Mouse (Mus musculus): ENCODE data around the gene Cd300lg.

Gene Cd300lg

DNA sequence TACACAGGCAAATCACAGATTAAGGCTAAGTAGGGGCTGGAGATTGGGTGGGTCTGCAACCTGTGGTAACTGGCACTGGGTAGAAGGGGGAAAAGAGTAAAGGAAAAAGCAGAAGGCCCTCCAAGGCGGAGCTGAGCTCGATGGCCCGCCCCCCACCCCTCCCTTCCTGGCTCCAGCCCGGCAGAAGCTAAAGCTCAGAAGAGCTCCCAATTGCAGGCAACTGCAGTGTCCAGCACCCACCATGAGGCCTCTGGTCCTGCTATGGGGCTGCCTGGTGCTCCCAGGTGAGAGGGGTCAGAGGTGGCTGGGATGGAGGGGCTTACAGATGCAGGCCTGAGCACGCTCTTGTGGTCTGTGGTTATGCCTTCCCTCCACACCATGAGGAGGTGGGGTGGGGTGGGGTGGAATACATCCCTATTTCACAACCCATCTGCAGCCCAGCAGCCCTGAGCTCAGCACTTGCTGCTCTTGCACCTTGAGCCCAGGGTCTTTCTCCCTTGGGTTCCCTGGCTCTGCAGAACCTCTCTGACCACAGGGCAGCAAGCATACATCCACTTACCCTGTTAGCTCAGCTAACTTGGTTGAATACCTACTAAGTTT, at the start of gene Cd300lg:
Gene Cd300lg, plus strand, starts transcription at position 160 of the 600 bp plus-strand sequence.
- no peak for DNase-seq

DNA sequence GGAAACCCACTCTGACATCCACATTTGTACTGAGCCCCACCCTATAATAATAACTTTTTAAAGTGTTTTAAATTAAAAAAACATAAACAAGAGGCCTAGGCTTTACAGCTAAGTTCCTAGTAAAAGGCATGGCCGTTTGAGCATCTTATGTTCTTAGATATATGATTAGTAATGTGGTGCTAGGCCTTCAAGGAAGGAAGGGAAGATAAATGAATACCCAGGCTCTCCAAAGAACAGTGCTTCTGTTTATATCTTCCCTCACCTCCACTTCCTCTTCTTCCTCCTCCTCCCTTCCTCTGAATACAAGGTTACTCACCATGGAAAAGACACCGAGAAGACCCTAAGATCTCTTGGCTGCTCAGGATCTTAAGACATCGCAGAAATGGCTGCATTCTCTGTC, 49.5 kb upstream of the Cd300lg start:
- DNase-seq: no peak

GRCm38 (mm10) chr11:101992411-101992810, 48.9 kb upstream of the Cd300lg start:
- DNase-seq: no peak

DNA sequence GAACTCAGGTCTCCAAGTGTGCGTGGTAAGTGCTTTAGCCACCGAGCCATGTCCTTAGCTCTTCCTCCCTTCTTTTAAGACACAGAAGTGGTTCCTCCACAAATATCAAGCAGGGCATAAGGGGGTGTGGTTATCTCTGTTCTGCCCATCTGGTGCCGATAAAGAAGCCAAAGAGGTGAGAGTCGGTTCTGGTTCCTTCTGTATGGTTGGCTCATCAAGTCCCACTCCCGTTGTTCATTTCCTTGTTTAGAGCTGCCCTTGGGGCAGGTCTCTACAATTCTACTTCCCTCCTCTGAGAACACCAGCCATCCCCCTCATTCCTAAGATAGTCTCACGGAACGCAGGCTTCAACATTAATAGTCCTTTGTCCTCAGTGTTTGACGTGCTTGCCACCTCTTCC, 47.2 kb upstream of the Cd300lg start:
- DNase-seq: no peak

- DNase-seq: no peak
Observed at GRCm38 (mm10) chr11:101995938-101996337, 45.4 kb upstream of the Cd300lg start.

GRCm38 (mm10) chr11:101998258-101998657, 43.1 kb upstream of the Cd300lg start:
- DNase-seq: no peak

- DNase-seq: no peak
Observed at GRCm38 (mm10) chr11:101999466-101999865, 41.8 kb upstream of the Cd300lg start.

GRCm38 (mm10) chr11:102004251-102004650, 37.1 kb upstream of the Cd300lg start:
- no peak for DNase-seq

DNA sequence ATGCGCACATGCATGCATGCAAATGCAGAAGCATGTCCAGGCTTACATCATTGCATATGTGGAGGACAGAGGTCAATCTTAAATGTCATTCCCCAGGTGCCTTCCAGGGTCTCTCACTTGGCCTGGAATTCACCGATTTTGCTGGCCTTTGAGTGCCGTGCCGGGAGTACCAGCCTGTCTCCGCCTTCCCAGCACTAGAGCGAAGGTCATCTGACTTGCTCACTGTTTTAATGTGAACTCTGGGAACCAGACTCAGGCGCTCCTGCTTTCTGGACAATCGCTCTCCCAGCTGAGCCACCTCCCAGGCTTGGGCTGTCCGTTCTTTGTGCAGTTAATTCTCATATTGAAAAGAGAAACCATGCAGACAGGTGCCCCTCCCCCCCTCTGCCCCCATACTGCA, 35.0 kb upstream of the Cd300lg start:
- DNase-seq: no peak

DNA sequence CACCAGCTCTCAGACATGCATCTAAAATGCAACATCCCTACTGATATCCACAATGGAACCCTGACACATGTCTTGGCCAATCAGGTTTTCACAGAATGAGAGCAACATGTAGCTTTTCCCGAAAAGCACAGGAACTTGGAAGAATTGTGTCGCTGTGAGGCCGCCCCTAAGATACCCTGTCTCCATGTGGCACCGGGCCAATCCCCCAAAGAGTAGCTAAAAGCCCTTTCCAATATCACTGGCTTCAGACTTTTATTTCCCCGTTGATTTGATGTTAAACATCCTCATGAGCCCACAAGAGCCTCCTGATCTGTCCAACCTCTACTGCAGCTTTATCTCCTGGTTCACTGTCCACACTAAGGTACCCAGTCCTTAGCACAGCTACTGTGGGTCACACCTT, 34.6 kb upstream of the Cd300lg start:
- DNase-seq: no peak

GRCm38 (mm10) chr11:102008372-102008771, 32.9 kb upstream of the Cd300lg start:
- peak; percentile 39 for DNase-seq

DNA sequence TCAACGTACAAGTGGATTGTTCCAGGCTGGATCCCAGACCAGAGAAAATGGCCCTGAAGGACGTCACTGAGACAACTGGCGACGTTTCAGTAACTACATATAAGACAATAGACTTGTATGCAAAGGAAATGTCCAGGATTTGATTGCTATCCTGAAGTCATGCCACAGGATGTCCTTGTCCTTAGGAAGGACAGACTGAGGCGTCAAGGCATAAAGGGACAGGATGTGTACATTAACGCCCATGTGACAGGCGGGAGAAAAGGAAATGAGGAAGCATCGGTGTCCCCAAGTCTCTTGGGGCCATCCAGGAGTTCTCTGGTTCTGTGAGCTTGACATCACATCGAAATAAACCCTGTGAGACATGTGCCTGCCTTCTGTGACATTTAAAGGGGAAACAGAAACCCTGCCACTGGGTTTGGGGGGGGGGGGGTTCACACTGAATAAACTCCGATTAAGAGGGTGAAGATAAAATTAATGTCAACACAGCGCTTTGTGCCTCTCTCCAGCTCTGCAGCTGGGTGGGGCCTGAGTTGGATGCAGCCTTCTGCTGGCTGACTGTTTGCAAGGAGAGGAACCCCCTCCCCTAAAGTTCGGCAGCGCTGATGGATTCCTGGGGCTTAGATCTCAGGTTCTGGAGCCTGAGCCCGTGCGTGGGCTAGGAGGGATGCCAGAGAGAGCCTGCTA, 32.2 kb upstream of the Cd300lg start:
- DNase-seq: no peak

- DNase-seq: peak; percentile 89
Observed at GRCm38 (mm10) chr11:102010140-102010539, 31.2 kb upstream of the Cd300lg start.

DNA sequence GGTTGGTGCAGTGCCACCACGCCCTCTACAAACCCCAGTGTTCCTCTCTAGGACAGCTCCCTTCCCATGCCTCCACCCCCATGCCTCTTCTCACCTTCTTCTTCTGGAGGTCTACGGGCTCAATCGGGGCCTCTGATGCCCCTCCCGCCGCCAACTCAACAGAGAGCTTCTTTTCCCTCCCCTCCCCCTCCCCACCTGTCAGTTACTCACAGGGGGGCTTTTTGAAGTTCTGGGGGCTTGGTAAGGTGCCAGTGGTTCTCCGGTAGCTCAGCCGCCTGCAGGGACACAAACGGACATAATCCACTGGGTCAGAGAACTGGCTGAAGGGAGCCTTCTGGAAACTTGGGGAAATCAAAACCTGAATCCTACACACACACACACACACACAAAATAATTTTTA, 29.8 kb upstream of the Cd300lg start:
- DNase-seq: no peak

DNA sequence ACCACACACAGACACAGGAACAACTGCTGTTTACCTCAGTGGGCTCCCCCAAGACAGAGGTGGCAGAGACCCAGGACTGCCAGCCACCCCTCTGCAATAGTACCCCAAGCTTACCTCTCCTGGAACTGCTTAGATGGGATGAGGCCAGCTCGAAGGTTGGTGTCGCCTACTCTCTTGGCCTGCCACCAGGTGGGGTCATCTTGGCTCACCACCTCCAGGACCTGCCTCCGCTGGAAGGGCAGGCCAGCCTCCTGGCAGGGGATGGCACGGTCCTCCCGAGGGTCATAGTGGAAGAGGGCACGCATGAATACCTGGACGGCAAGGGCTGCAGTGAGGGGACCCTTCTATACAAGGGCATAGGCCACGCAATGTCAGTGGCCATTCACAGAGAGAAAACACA, 28.1 kb upstream of the Cd300lg start:
- no peak for DNase-seq

DNA sequence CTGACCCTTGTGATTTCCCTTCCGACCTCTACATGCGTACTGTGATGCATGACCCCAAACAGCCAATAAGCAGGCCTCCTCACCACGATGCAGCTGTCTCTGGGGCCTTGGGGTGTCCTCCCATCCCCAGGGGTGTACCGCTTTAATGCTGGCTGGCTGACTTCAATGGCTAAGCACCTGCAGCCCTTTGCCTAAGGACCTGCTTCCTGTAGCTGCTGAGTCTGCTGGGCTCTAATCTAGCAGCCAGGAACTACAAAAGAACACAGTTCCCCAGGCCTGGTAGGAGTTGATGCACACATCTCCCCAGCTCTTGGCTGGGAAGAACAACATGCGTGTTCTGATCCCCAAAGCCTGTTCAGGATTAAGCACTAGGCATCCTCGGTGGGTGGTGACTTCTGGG, 25.8 kb upstream of the Cd300lg start:
- no peak for DNase-seq

DNA sequence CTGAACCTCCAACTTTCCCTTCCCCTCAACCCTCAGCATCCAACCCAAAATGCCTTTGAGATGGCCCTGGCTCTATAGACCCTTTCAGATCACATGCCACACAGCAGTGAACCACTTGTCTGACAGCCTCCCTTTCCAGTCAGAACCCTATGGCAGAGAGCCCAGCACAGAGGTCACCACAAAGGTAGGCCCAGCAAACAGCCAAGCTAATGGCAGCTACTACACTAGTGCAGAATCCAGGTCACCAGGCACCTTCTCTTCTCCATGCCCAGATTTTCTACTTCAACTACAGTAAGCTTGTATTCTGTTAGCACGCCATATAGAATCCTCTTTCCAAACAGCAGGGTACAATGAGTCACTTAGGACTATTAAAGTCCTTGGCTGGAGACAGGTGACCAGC, 25.2 kb upstream of the Cd300lg start:
- DNase-seq: no peak

DNA sequence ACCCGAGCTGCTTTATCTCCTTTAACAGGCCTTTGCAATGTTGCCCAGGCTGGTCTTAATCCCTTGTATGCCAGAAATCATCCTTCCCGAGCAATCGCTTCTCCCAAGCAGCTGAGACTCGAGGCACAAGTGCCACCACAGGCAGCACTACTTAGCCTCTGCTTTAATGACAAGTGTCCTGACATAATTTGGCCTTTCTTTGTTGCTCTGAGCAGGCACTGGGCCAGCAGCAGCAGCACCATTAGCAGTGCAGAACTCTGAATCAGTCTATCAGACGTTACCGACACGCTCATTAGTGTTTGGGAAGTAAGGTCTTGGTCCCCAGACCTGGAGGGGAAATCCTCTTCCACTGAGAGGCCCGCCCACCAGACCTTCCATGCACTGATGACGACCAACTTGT, 21.6 kb upstream of the Cd300lg start:
- DNase-seq: no peak

DNA sequence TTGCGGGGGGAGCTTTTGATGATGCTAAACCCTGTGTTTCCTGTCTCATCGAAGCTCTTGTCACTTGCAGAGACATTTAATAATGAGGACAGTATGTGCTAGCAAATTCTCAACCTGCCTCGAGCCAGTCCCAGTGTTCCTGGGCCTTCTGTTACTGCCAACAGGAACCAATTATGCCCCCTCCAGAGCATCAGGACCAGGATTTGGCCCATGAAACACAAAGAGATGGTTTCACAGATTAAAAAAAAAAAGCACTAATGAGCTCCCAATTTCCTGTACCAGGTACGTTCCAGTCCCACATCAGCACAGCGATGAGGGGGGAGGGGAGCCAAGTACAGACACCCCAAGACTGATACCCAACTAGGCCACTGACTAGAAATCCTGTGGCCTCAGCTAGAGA, 20.1 kb upstream of the Cd300lg start:
- DNase-seq: peak; percentile 75

GRCm38 (mm10) chr11:102023406-102023805, 17.9 kb upstream of the Cd300lg start:
- DNase-seq: no peak

DNA sequence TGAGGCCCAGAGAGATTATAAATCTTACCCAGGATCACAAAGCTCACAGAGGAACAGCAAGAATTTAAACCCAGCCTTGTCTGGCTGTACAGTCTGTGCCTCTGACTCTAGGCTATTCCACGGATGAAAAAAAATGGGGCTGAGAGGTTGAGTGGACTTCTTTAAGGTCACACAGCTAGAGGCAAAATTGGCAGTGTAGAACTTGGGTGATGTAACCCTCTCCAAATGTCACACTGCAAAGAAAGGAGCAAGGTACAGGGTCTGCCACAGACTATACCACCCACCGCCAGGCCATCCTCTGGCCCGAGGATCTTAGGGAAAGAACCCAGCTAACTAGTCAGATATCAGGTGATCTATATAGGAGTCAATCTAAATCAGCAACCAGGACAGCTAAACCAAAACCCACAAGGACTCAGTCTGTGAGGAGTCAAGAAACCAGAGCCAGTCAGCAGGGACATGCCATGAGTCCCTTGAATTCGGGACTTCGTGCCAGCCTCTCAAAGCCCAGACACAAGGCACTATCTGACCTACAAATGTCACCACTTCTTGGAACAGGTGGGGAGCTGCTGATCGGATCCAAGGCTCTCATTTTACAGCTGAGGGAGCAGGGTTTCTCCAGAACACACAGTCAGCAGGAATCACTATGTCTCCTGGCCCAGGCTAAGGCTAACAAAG, 17.1 kb upstream of the Cd300lg start:
- peak; percentile 93 for DNase-seq

DNA sequence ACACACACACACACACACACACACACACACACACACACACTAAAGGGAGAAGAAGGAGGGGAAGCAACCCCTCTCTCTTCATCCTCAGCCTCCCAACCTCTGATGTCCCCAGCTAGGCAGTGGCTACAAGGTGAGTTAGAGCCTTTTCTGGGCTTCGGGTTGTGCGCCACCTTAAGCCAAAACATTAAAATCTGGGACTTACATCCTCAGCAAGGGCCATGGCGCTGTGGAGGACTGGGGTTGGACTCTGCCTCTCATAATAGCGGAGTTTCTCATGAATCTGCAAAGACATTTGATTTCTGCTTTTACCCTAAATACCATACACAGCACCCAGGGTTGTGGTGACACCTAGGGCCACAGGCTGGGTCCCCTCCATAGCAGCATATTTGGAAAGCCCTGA, 16.4 kb upstream of the Cd300lg start:
- no peak for DNase-seq

DNA sequence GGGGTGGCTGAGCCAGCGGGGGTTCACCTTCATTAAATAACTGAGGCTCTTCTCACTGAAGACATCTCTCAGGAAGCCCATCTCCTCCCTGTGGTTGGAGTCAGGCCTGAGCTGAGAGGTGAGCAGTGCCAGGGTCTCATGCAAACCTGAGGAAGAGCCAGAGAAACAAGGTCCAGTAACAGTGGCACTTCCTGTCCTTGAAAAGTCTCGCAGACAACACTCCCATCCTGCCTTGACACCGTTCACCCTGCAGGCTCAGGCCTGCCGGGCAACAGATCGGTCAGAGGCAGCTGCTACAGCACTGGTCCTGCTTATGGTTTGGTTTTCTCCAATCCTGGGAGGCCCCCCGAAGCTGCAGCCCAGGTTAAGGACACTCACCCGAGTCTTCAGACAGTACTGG, 16.0 kb upstream of the Cd300lg start:
- no peak for DNase-seq

- peak; percentile 73 for DNase-seq
Observed at GRCm38 (mm10) chr11:102025991-102026660, 15.2 kb upstream of the Cd300lg start.
